Comparison of ENCODE assay signal across 17 mouse cellular contexts in the genomic region with DNA sequence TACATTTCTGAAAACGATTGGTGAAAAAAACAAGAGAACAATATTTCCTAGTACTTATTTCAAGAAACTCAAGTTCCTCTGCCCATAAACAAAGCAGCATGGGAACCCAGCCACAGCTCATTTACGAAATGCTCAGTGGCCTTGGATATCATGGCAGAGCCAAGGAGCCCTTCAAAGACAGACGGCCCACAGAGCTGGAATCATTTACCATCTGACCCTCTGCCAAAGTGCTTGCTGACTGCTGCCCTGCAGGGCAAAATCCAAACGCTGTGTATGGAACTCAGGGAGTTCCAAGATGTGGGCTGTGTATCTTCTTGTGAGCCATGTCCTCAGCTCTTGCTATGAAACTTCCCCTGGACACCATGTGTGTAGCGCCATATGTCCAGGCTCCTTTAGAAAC. TPM values are rescaled to one million over a fixed set of nuclear protein-coding genes. Genes with fewer than 3 reads are reported as not detected.
DNase-seq lines count a peak whose midpoint lies in the region; ATAC-seq lines count a peak whose summit lies in the region.
"Had no signal": no experiment of that assay in that cellular context is flagged by ENCODE, and none has a peak within 500 bp of the region (broad histone marks: within the 10 kb centered on the region; RNA-seq: fewer than 3 reads in every experiment).

No protein-coding gene starts in this region.

- no peaks in the 10 kb centered on the region for H3K9me3 ChIP-seq in hindbrain, embryonic 16.5 days (ENCODE audit: control insufficient read depth, low read length)
- no peaks in the 10 kb centered on the region for H3K9me3 ChIP-seq in hindbrain, embryonic 14.5 days (ENCODE audit: control insufficient read depth, low read length)
- H3K9me3 ChIP-seq: hindbrain, embryonic 12.5 days; midbrain, embryonic 15.5 days had no signal

- H3K27ac ChIP-seq in hindbrain, embryonic 16.5 days (ENCODE audit: low read depth, low read length): no peak overlapping the region
- no peak overlapping the region for H3K27ac ChIP-seq in hindbrain, embryonic 14.5 days
- H3K27ac ChIP-seq: hindbrain, embryonic 12.5 days; liver, embryonic 14.5 days; midbrain, embryonic 15.5 days had no signal

- WGBS in hindbrain, embryonic 16.5 days: 63% methylated on average over 5 of the region's 5 CpGs
- WGBS in hindbrain, embryonic 14.5 days: 79% methylated on average over 5 of the region's 5 CpGs

- no peak overlapping the region for H3K4me3 ChIP-seq in hindbrain, embryonic 16.5 days (ENCODE audit: low read length)
- H3K4me3 ChIP-seq in hindbrain, embryonic 14.5 days (replicated peaks; ENCODE audit: low read length): no peak overlapping the region
- H3K4me3 ChIP-seq: hindbrain, embryonic 12.5 days; midbrain, embryonic 15.5 days had no signal

- H3K36me3 ChIP-seq in hindbrain, embryonic 16.5 days (ENCODE audit: control insufficient read depth, insufficient read depth, low read length): no peaks in the 10 kb centered on the region
- no peaks in the 10 kb centered on the region for H3K36me3 ChIP-seq in hindbrain, embryonic 14.5 days (replicated peaks; ENCODE audit: control insufficient read depth, insufficient read depth)
- H3K36me3 ChIP-seq: hindbrain, embryonic 12.5 days; midbrain, embryonic 15.5 days had no signal

- no peaks in the 10 kb centered on the region for H3K27me3 ChIP-seq in hindbrain, embryonic 16.5 days (replicated peaks; ENCODE audit: control insufficient read depth, insufficient read depth, low read length)
- no peaks in the 10 kb centered on the region for H3K27me3 ChIP-seq in hindbrain, embryonic 14.5 days (ENCODE audit: control insufficient read depth, insufficient read depth, low read length)
- H3K27me3 ChIP-seq: hindbrain, embryonic 12.5 days; midbrain, embryonic 15.5 days had no signal

- intact Hi-C loops in gastrocnemius, postnatal 14 days (cut with DNase I; ENCODE audit: low total_unique reads): no loop called here

- H3K9ac ChIP-seq in hindbrain, embryonic 16.5 days (ENCODE audit: low read depth, low read length): no peak overlapping the region
- H3K9ac ChIP-seq in hindbrain, embryonic 14.5 days: no peak overlapping the region
- H3K9ac ChIP-seq: forebrain, postnatal 0 days; hindbrain, embryonic 12.5 days; liver, embryonic 14.5 days; midbrain, embryonic 15.5 days had no signal

- peak; percentile 47 for DNase-seq in adrenal gland, adult 2 months
- no peak for DNase-seq in adrenal gland, postnatal 4 days (ENCODE audit: low spot score in 2 of 2)
- DNase-seq in hindbrain, embryonic 14.5 days (ENCODE audit: low spot score): no peak
- peak; percentile 49 for DNase-seq in Muller cell, postnatal 12 days (ENCODE audit: inconsistent ontology term)
- DNase-seq in gastrocnemius, postnatal 14 days: peak; percentile 29
- DNase-seq in urinary bladder, postnatal 10 days (ENCODE audit: low spot score): no peak
- DNase-seq in right cerebral cortex, postnatal 10 days (ENCODE audit: low spot score in 2 of 2): no peak
- DNase-seq: forebrain, postnatal 0 days; lung, postnatal 4 days; right cerebral cortex, adult 18-20 months; thymus, adult 18-20 months had no signal

- H3K4me2 ChIP-seq in hindbrain, embryonic 16.5 days (ENCODE audit: low read length): no peak overlapping the region
- no peak overlapping the region for H3K4me2 ChIP-seq in hindbrain, embryonic 14.5 days (replicated peaks)
- H3K4me2 ChIP-seq: heart, embryonic 11.5 days; hindbrain, embryonic 12.5 days; midbrain, embryonic 15.5 days had no signal

- H3K4me1 ChIP-seq in hindbrain, embryonic 16.5 days (ENCODE audit: control insufficient read depth, insufficient read depth, low read depth, low read length): peaks cover 3% of the 10 kb centered on the region
- H3K4me1 ChIP-seq in hindbrain, embryonic 14.5 days (replicated peaks; ENCODE audit: control insufficient read depth, insufficient read depth, low read length): no peaks in the 10 kb centered on the region

- ATAC-seq in hindbrain, embryonic 16.5 days: 0 out of 2 replicates have a peak, but pooled peaks have one; percentile 35
- no peak for ATAC-seq in hindbrain, embryonic 14.5 days (ENCODE audit: low FRiP score)
- ATAC-seq: forebrain, postnatal 0 days; midbrain, embryonic 15.5 days had no signal

RNA-seq across cellular contexts. Expression of gene Cobl, which starts 38.0 kb away (rescaled TPM):
- 1 to 10 TPM; 3.5 to 3.9 TPM for total RNA-seq in adrenal gland, adult 2 months (2021)
- polyA plus RNA-seq in adrenal gland, adult 2 months (2012; rRNA removed): 0.34 and 0.37 TPM in 2 replicates
- 10 to 100 TPM in 1 of 2 experiments, 1 to 10 TPM in 1; 9.9 to 12.4 TPM for total RNA-seq in adrenal gland, postnatal 4 days (2021)
- 14.9 and 15.4 TPM in 2 replicates for polyA plus RNA-seq in hindbrain, embryonic 16.5 days (2015; fragmentation: Nextera tagmentation; extraction: Ambion mirVana)
- 15.3 and 15.7 TPM in 2 replicates for polyA plus RNA-seq in hindbrain, embryonic 14.5 days (2014; fragmentation: Nextera tagmentation; extraction: Ambion mirVana)
- 10 to 100 TPM; 78.0 to 92.4 TPM for total RNA-seq in gastrocnemius, postnatal 14 days (2021)
- total RNA-seq: common myeloid progenitor, adult 5-6 weeks had no signal

Comparison
In these comparisons a context has a peak if more than half of its experiments do, and no peak if none do; other contexts are left out.
1. DNase-seq: peak in adrenal gland, adult 2 months (single experiment), Muller cell, postnatal 12 days (single experiment) and gastrocnemius, postnatal 14 days (single experiment); none in adrenal gland, postnatal 4 days (0 of 2), hindbrain, embryonic 14.5 days (single experiment), urinary bladder, postnatal 10 days (single experiment) and right cerebral cortex, postnatal 10 days (0 of 2).
2. RNA of gene Cobl, which starts 38.0 kb away (total RNA-seq): 78.0 to 92.4 TPM in gastrocnemius, postnatal 14 days; 9.9 to 12.4 TPM in adrenal gland, postnatal 4 days and 3.5 to 3.9 TPM in adrenal gland, adult 2 months; every median in the first group is over 4 times any median in the second.